Mouse (Mus musculus): Measurements from ENCODE around the gene Tmem97. TPM values are rescaled to one million over a fixed set of nuclear protein-coding genes. Genes with fewer than 3 reads are reported as not detected.

Tmem97 gene
- total RNA-seq, 2 experiments from 2014 or later = 1.9 to 2.1 TPM

GRCm38 (mm10) chr11:78515549-78516325 is 34.8 kb downstream of the Tmem97 start:
- intact Hi-C loops (cut with DNase I) = no loop called here
- no peak for DNase-seq

- intact Hi-C loops (cut with DNase I) = loop anchor here (2.0 kb wide), 1 partner anchor 24 kb away; the partner anchor contains the start of genes Ift20 and Tnfaip1
- DNase-seq = no peak
Measured at GRCm38 (mm10) chr11:78513106-78513790, 37.3 kb downstream of the Tmem97 start.

- intact Hi-C loops (cut with DNase I) = loop anchor here (2.0 kb wide), 1 partner anchor 25 kb away; the partner anchor contains the start of genes Ift20 and Tnfaip1
- peak; percentile 80 to 88 for DNase-seq
Measured at GRCm38 (mm10) chr11:78512025-78512957, 38.3 kb downstream of the Tmem97 start, which contains the start of the genes Tmem199 and Poldip2. Gene Tmem199 (minus strand): TSS chr11:78512172. Gene Poldip2 (plus strand): TSS chr11:78512193.

- no peak for DNase-seq
- intact Hi-C loops (cut with DNase I) = no loop called here
Measured at GRCm38 (mm10) chr11:78509148-78509547, 41.4 kb downstream of the Tmem97 start.

GRCm38 (mm10) chr11:78505430-78505829 is 45.1 kb downstream of the Tmem97 start:
- DNase-seq = no peak
- intact Hi-C loops (cut with DNase I) = no loop called here

- no peak for DNase-seq
- intact Hi-C loops (cut with DNase I) = no loop called here
Measured at GRCm38 (mm10) chr11:78502909-78503650, 47.5 kb downstream of the Tmem97 start, which contains the start of gene Sebox. Gene Sebox (plus strand): TSS chr11:78503447.

GRCm38 (mm10) chr11:78501529-78501928 is 49.0 kb downstream of the Tmem97 start:
- DNase-seq = no peak
- intact Hi-C loops (cut with DNase I) = no loop called here

- intact Hi-C loops (cut with DNase I) = no loop called here
- DNase-seq = no peak
Measured at GRCm38 (mm10) chr11:78500623-78501202, 49.9 kb downstream of the Tmem97 start.

GRCm38 (mm10) chr11:78499543-78499942 is 51.0 kb downstream of the Tmem97 start:
- intact Hi-C loops (cut with DNase I) = no loop called here
- DNase-seq = no peak

GRCm38 (mm10) chr11:78499004-78499403 is 51.6 kb downstream of the Tmem97 start, which contains the start of gene Vtn:
Gene Vtn (plus strand): TSS chr11:78499091.
- peak; percentile 50 to 63 for DNase-seq
- intact Hi-C loops (cut with DNase I) = no loop called here

GRCm38 (mm10) chr11:78497544-78498522 is 52.7 kb downstream of the Tmem97 start, which contains the start of gene Sarm1:
Gene Sarm1 (minus strand): TSS chr11:78497754.
- intact Hi-C loops (cut with DNase I) = no loop called here
- DNase-seq = peak; percentile 88 to 90

- DNase-seq = no peak
- intact Hi-C loops (cut with DNase I) = no loop called here
Measured at GRCm38 (mm10) chr11:78497071-78497541, 53.5 kb downstream of the Tmem97 start.

- intact Hi-C loops (cut with DNase I) = no loop called here
- no peak for DNase-seq
Measured at GRCm38 (mm10) chr11:78495904-78496303, 54.7 kb downstream of the Tmem97 start.

Other genes with a start within 250 kb of the Tmem97 start
- gene Spag5, start 249.2 kb downstream of the Tmem97 start, total RNA-seq (2021) = 1 to 10 TPM; 2.4 to 4.1 TPM
- 1 to 10 TPM; 1.3 to 1.9 TPM for gene Aldoc, start 227.8 kb downstream of the Tmem97 start, total RNA-seq (2021)
- 10 to 100 TPM; 20.1 to 21.3 TPM for gene Pigs, start 222.4 kb downstream of the Tmem97 start, total RNA-seq (2021)
- 10 to 100 TPM; 10.1 to 16.2 TPM for gene Unc119, start 207.3 kb downstream of the Tmem97 start, total RNA-seq (2021)
- gene Foxn1, start 164.2 kb downstream of the Tmem97 start, total RNA-seq (2021) = under 1 TPM in 1 of 2 experiments, not detected in 1; 0.10 TPM
- not detected for gene Slc13a2, start 128.6 kb downstream of the Tmem97 start, total RNA-seq (2021)
- gene Slc46a1, start 85.1 kb downstream of the Tmem97 start, total RNA-seq (2021) = 1 to 10 TPM in 1 of 2 experiments, under 1 TPM in 1; 0.67 to 1.2 TPM
- 1 to 10 TPM in 1 of 2 experiments, under 1 TPM in 1; 0.69 to 1.1 TPM for gene Sarm1, start 53.0 kb downstream of the Tmem97 start, total RNA-seq (2021)
- gene Vtn, start 51.7 kb downstream of the Tmem97 start, total RNA-seq (2021) = 10 to 100 TPM; 11.4 to 12.2 TPM
- gene Sebox, start 47.3 kb downstream of the Tmem97 start, total RNA-seq (2021) = not detected
- gene Tmem199, start 38.6 kb downstream of the Tmem97 start, total RNA-seq (2021) = 10 to 100 TPM; 11.9 to 12.3 TPM
- gene Poldip2, start 38.6 kb downstream of the Tmem97 start, total RNA-seq (2021) = 100 to 1,000 TPM in 1 of 2 experiments, 10 to 100 TPM in 1; 99.0 to 103 TPM
- 10 to 100 TPM; 38.0 to 43.5 TPM for gene Tnfaip1, start 14.4 kb downstream of the Tmem97 start, total RNA-seq (2021)
- 10 to 100 TPM; 18.1 to 19.9 TPM for gene Ift20, start 14.4 kb downstream of the Tmem97 start, total RNA-seq (2021)
- gene Nlk, start 146.6 kb upstream of the Tmem97 start, total RNA-seq (2021) = 1 to 10 TPM; 6.5 to 7.9 TPM
- 10 to 100 TPM; 10.3 to 10.4 TPM for gene Ccnq, start 201.0 kb upstream of the Tmem97 start, total RNA-seq (2021)

All from gastrocnemius, postnatal 36 days (tissue).